Mouse (Mus musculus) erythroblast, embryonic 14.5 days (primary cell): ENCODE results near the gene Syt6. TPM values are rescaled to one million over a fixed set of nuclear protein-coding genes. Genes with fewer than 3 reads are reported as not detected.

Experiments used
- H3K27me3 ChIP-seq: 2 replicates; pipeline ENCODE4 v1.6.1; 2012; ENCODE audit warnings: inconsistent platforms; ENCODE audit not compliant: control insufficient read depth
- H3K36me3 ChIP-seq: 2 replicates; pipeline ENCODE4 v1.6.1; 2012; ENCODE audit warnings: mild to moderate bottlenecking, inconsistent platforms; ENCODE audit not compliant: control insufficient read depth
- H3K4me1 ChIP-seq: 2 replicates; pipeline ENCODE4 v1.6.1; 2012; ENCODE audit warnings: inconsistent platforms; ENCODE audit not compliant: control insufficient read depth
- H3K4me3 ChIP-seq: replicated peaks from 2 replicates; pipeline ENCODE3; 2012; ENCODE audit warnings: moderate library complexity, mild to moderate bottlenecking, inconsistent platforms
- H3K9me3 ChIP-seq: 2 replicates; pipeline ENCODE4 v1.6.1; 2012; ENCODE audit warnings: low read length, inconsistent platforms, mixed read lengths; ENCODE audit not compliant: control insufficient read depth
- GATA1 ChIP-seq: IDR thresholded peaks from 2 replicates; pipeline ENCODE4 v1.6.1; 2012; ENCODE audit warnings: low read length, inconsistent platforms, mixed read lengths
- TAL1 ChIP-seq: IDR thresholded peaks from 3 replicates; pipeline ENCODE4 v1.6.1; 2012; ENCODE audit warnings: low read length, inconsistent platforms, mixed read lengths
- polyA plus RNA-seq: library from polyadenylated mRNA; stranded (reverse); fragments of >175 nt; gene quantifications from 2 replicates; pipeline ENCODE4 v1.2.3, GENCODE M21; 2012

Syt6 gene
- polyA plus RNA-seq, 1 experiment: not detected

DNA sequence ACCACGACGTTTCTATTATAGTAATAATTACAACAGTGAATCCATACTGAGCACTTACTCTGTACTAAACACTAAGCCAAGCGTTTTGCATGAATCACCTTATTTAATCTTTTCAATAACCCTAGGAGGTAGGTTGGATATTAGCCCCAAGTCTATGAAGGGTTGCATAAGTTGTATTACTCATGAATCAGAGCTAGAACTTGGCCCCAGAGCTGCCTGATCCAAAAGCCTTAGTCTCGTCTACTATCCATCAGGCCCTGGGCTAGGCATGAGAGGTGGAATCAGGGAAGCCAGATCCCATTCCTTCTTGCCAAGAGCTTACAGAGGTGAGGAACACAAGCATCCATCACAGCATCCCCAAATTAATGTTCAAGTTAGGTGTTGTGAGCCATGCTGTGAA is 40.6 kb downstream of the Syt6 start:
- Histone ChIP-seq H3K9me3 (no peaks in the 10 kb centered on the region), H3K27me3 (no peaks in the 10 kb centered on the region; the same call in 1 of the 2 replicates), H3K4me1 (no peaks in the 10 kb centered on the region), H3K36me3 (no peaks in the 10 kb centered on the region), H3K4me3 (no peak overlapping the region)
- TF ChIP-seq TAL1: no peak
- TF ChIP-seq GATA1: no peak

DNA sequence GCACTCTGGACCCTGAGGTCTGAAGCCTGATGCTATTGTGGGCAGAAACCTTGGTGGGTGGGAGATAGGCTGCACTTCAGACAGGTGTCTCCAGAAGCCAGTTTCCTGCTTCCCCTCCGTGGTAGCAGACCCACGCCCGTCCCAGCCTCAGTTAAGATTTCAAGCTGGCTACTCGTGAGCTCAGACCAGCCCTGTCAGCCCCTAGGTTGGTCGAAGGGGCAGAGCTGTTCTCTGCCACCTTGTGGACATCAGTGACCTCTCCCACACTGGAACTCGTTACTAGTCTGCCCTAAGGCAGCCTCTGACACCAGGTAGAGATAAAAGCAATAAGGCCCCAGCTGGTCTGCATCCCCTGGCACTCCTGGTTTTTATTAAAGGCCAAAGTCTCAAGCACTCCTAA is 42.0 kb downstream of the Syt6 start:
- Histone ChIP-seq H3K27me3 (no peaks in the 10 kb centered on the region; the same call in 1 of the 2 replicates), H3K4me1 (no peaks in the 10 kb centered on the region), H3K4me3 (no peak overlapping the region), H3K36me3 (no peaks in the 10 kb centered on the region), H3K9me3 (no peaks in the 10 kb centered on the region)
- TF ChIP-seq TAL1: no peak
- TF ChIP-seq GATA1: no peak

DNA sequence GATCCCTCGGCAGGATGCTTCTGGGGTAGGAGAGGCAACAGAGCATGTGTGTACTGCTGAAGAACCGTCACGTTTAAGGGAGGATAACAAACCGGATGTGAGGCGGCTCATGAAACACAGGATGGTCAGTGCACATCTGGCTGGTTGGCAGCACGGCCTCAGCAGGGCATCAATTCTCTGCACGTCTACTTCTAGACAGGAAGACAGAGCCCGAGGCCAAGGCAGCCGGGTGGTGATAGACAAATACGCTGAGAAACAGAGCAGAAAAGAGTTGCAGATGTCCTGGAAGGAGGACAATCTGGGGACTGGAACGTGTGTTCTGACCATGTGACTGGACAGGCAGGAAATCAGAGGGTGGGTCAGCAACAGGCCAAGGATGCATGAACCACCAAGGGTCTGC is 45.1 kb downstream of the Syt6 start:
- no peak for TF ChIP-seq TAL1
- no peak for TF ChIP-seq GATA1
- no peak overlapping the region for H3K4me3 ChIP-seq
- H3K27me3 ChIP-seq: no peaks in the 10 kb centered on the region; the same call in 1 of the 2 replicates

DNA sequence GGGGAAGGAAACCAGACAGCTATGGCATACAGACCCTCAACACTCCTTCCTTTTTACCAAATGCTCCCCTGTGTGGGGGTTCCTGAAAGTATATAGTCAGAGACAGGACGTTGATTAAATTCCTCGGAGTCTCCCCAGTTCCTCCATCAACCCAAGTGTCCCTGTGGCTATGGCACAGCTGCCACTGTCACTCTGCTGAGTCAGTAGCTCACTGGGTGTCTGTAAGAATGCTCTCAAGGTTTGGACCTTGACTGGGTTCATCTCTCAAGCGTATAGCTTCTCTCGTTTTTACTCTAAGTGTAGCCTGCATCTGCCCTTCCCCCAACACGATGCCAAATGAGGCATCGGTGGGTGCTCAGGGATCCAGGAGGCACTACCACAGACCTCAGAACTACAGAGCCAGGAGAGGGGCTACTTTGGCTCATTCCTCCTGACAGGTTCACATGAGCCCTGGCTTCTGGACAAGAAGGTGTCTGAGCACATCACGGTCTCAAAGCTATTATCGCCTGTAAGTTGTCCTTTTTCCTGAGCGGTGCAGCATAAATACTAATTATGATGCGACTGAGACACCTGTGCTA is 49.0 kb downstream of the Syt6 start:
- Histone ChIP-seq H3K36me3 (no peaks in the 10 kb centered on the region), H3K9me3 (peaks cover 6% of the 10 kb centered on the region; the same call in 1 of the 2 replicates), H3K27me3 (no peaks in the 10 kb centered on the region), H3K4me1 (no peaks in the 10 kb centered on the region), H3K4me3 (no peak overlapping the region)
- TF ChIP-seq TAL1: no peak
- no peak for TF ChIP-seq GATA1

More for the DNA sequence above, 45.1 kb downstream of the Syt6 start:
- H3K36me3 ChIP-seq: no peaks in the 10 kb centered on the region
- H3K4me1 ChIP-seq: no peaks in the 10 kb centered on the region
- no peaks in the 10 kb centered on the region for H3K9me3 ChIP-seq

DNA sequence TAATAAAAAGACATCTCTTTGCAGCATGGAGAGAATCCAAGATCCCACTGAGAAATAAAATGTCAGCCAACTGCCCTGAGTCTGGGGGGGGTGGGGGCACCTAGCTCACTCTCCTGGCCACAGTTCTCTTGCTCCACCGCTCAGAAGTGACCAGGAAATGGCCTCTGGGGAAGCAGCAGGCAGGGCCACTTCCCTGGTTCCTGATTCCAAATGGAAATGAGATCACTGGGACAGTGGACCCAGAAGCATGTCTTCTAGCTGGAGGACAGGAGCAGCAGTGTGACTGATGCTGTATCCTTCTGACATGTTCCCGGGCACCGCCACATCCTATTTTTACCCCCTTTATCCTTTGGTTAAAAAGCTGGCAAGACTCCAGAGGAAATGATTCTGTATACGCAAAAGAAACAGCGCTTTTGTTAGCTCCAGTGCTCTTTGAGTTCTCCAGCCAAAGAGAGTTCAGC is 49.6 kb downstream of the Syt6 start:
- Histone ChIP-seq H3K36me3 (no peaks in the 10 kb centered on the region), H3K9me3 (peaks cover 6% of the 10 kb centered on the region; the same call in 1 of the 2 replicates), H3K4me1 (no peaks in the 10 kb centered on the region), H3K4me3 (no peak overlapping the region), H3K27me3 (no peaks in the 10 kb centered on the region)
- no peak for TF ChIP-seq TAL1
- no peak for TF ChIP-seq GATA1

DNA sequence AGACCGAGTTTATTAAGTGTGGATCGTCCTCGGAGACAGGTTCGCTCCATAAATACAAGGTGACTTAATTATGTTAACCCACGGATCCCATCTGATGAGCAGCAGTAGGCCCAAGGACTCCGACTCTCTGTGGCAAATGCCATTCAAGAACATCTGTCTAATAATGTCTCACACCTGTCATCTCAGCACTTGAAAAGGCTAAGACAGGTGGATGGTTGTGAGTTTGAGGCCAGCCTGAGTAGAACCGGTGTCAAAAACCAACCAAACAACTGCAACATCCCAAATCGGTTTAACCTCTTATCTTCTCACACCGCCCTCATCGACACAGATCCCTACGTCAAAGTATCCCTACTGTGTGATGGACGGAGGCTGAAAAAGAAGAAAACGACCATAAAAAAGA is 50.1 kb downstream of the Syt6 start:
- Histone ChIP-seq H3K4me1 (no peaks in the 10 kb centered on the region), H3K4me3 (no peak overlapping the region), H3K36me3 (no peaks in the 10 kb centered on the region), H3K27me3 (no peaks in the 10 kb centered on the region), H3K9me3 (peaks cover 6% of the 10 kb centered on the region; the same call in 1 of the 2 replicates)
- TF ChIP-seq TAL1 (no peak), GATA1 (no peak)

DNA sequence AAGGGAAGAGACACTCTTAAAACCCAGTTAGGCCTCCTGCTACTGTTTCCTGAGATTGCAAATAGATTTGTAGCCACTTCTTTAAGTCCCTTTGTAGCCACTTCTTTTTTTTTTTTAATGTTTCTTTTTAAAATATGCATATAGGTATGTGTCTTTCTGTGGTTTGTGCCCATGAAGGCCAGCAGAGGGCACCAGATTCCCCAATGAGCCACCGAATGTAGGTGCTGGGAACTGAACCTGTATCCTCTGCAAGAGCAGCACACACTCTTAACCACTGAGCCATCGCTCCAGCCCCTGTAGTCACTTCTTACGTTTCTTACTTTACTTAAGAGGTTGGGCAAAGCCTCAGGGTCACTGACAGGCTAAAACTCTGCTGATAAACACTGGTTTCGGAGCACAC is 51.5 kb downstream of the Syt6 start:
- H3K9me3 ChIP-seq: peaks cover 6% of the 10 kb centered on the region; the same call in 1 of the 2 replicates
- H3K36me3 ChIP-seq: no peaks in the 10 kb centered on the region
- no peak overlapping the region for H3K4me3 ChIP-seq
- TF ChIP-seq GATA1: no peak
- no peak for TF ChIP-seq TAL1
- no peaks in the 10 kb centered on the region for H3K4me1 ChIP-seq
- H3K27me3 ChIP-seq: no peaks in the 10 kb centered on the region

DNA sequence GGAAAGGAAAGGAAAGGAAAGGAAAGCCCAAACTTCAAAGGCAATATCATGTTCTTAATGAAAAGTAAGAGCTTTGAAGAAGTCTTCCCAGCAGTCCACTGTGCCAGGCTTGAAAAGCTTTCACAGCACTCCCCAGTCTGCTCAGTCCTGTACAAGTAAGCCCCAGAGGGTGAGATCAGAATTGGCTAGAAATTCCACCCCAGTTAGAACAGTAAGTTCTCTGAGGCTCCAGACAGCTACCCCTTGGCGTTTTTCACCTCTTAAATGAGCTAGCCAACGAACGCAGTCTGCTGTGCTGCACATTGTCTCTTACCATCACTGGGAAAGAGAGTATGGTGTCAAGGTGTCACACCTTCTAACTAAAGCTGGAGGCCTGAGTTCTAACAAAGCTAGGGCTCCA is 52.6 kb downstream of the Syt6 start:
- no peaks in the 10 kb centered on the region for H3K27me3 ChIP-seq
- H3K9me3 ChIP-seq: peaks cover 6% of the 10 kb centered on the region; the same call in 1 of the 2 replicates
- H3K4me3 ChIP-seq: no peak overlapping the region
- no peaks in the 10 kb centered on the region for H3K36me3 ChIP-seq
- H3K4me1 ChIP-seq: no peaks in the 10 kb centered on the region
- TF ChIP-seq TAL1 (no peak), GATA1 (no peak)

DNA sequence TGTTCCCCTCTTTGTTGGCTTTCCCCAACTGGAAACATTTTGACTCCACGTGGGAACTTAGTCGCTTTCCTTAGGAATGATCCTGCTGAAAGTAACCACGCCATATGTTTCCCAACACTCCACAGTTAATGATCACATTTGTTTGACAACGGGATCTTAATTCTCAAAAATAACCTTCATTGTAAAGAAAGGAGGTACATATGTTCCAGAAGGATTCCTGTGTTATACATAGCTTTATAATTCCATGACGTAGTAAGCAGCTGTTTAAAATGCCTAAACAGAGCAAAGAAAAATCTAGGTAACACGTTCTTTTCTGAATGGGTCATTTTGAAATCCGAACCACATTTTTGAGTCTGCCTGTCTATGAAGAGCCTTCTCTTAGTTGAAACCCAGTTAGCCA is 58.1 kb downstream of the Syt6 start:
- Histone ChIP-seq H3K27me3 (no peaks in the 10 kb centered on the region), H3K36me3 (no peaks in the 10 kb centered on the region), H3K9me3 (no peaks in the 10 kb centered on the region), H3K4me3 (no peak overlapping the region), H3K4me1 (no peaks in the 10 kb centered on the region)
- TF ChIP-seq TAL1 (no peak), GATA1 (no peak)

DNA sequence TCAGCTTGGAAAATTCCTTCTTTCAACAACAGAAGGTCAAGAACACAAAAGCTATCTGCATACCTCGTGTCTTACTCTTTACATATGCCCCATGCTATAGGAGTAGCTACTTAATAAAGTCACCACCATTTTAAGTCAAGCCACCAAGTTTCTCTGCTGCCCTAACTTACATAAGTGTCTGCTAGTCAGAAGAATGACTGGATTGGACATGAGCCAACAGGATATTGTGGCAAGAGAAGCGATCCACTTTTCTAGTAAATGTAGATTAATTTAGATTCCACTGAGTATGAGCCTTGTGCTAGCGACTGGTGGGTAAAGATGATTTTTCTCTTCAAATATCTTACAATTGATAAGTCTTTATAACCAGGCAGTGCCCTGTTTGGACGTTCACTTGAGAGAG is 58.8 kb downstream of the Syt6 start:
- Histone ChIP-seq H3K4me3 (no peak overlapping the region), H3K36me3 (no peaks in the 10 kb centered on the region), H3K27me3 (no peaks in the 10 kb centered on the region), H3K9me3 (no peaks in the 10 kb centered on the region), H3K4me1 (no peaks in the 10 kb centered on the region)
- TF ChIP-seq TAL1 (no peak), GATA1 (no peak)
